Mouse (Mus musculus) liver, adult 2 months (tissue): ENCODE results near the gene Wdr83.

ENCODE experiments used
- CTCF ChIP-seq: fragments of 200-500 bp; IDR thresholded peaks from 2 replicates; pipeline ENCODE4 v1.5.1; 2011; ENCODE audit warnings: low read depth, low read length, control low read depth
- POLR2A ChIP-seq: fragments of 200-500 bp; IDR thresholded peaks from 2 replicates; pipeline ENCODE4 v1.6.1; 2011; ENCODE audit warnings: low read length, control low read depth; ENCODE audit not compliant: insufficient read depth; ENCODE audit errors: extremely low read depth

DNA sequence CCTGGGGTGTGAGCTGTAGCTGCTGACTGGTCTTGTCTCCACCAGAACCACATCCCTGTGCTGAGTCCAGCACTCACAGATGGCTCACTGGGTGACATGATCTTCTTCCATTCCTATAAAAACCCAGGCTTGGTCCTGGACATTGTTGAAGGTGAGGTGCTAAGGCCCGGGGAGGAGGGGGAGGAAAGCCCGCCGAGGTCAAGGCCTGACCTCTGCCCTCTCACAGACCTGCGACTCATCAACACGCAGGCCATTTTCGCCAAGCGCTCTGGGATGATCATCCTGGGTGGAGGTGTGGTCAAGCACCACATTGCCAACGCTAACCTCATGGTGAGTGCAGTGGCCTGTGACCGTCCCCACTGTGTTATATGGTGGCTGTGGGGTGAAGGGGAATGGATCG lies 6.9 kb downstream of the Wdr83 start:
- TF ChIP-seq CTCF (no peak), POLR2A (no peak)
